Mouse (Mus musculus) forebrain, embryonic 10.5 days (tissue): Measurements from ENCODE around the gene Enpp5. TPM values are rescaled to one million over a fixed set of nuclear protein-coding genes. Genes with fewer than 3 reads are reported as not detected.

ENCODE experiments used
- DNase-seq: peaks from one replicate; pipeline ENCODE4 v3.0.0-alpha.2; 2017; ENCODE audit warnings: low spot score; ENCODE audit errors: extremely low spot score
- H3K27ac ChIP-seq: fragments of 300-500 bp; sonication (generic); 2 replicates; pipeline ENCODE4 v1.5.1; 2016; ENCODE audit warnings: mild to moderate bottlenecking
- H3K27me3 ChIP-seq: fragments of 300-500 bp; sonication (generic); 2 replicates; pipeline ENCODE4 v1.6.1; 2016; ENCODE audit warnings: mild to moderate bottlenecking; ENCODE audit not compliant: poor library complexity, severe bottlenecking
- H3K36me3 ChIP-seq: fragments of 300-500 bp; sonication (generic); replicated peaks from 2 replicates; pipeline ENCODE4 v1.6.1; 2016; ENCODE audit warnings: mild to moderate bottlenecking, moderate library complexity
- H3K4me1 ChIP-seq: fragments of 300-500 bp; sonication (generic); 2 replicates; pipeline ENCODE4 v1.6.1; 2016
- H3K4me3 ChIP-seq: fragments of 300-500 bp; sonication (generic); 2 replicates; pipeline ENCODE4 v1.5.1; 2016; ENCODE audit warnings: mild to moderate bottlenecking, moderate library complexity
- H3K9me3 ChIP-seq: fragments of 300-500 bp; sonication (generic); 2 replicates; pipeline ENCODE4 v1.6.1; 2016; ENCODE audit warnings: mild to moderate bottlenecking, moderate library complexity
- WGBS: fragments of 180-500 bp; shearing (Covaris S2); methylation state at CpG from one replicate; pipeline ENCODE4 v1.1.7; 2016; 5-methylcytosine and 5-hydroxymethylcytosine counted together
- polyA plus RNA-seq: library from polyadenylated mRNA; unstranded; fragments of >200 nt; fragmentation: Nextera tagmentation; extraction: Ambion mirVana; gene quantifications from 2 replicates; pipeline ENCODE4 v1.2.1, GENCODE M21; 2016

Enpp5 gene
- polyA plus RNA-seq, 1 experiment from 2014 or later, result 7.0 TPM

DNA sequence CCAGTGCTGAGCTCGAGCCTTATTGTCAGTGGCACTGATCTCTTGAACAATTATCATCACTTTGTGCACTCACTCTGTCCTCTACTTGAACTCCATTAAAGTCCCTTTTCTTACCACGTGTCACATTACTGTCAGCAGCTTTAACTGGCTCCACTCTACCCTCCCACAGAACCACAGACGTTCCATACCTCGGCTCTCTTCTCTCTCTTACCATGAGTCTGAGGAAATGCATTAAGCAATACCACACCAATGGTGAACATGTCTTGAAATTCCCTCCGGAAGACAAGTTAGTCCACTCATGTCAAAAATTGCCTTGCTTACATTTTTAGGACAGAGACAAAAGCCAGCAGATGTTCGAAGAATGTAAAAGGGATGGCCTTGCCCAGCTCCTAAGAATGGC, 9.7 kb upstream of the Enpp5 start:
- no peaks in the 10 kb centered on the region for H3K4me1 ChIP-seq
- H3K36me3 ChIP-seq, result no peaks in the 10 kb centered on the region
- H3K9me3 ChIP-seq, result no peaks in the 10 kb centered on the region
- H3K27ac ChIP-seq, result no peak overlapping the region
- no peak for DNase-seq
- no peaks in the 10 kb centered on the region for H3K27me3 ChIP-seq
- no peak overlapping the region for H3K4me3 ChIP-seq
- WGBS, result 84% methylated on average over 6 of the region's 6 CpGs

DNA sequence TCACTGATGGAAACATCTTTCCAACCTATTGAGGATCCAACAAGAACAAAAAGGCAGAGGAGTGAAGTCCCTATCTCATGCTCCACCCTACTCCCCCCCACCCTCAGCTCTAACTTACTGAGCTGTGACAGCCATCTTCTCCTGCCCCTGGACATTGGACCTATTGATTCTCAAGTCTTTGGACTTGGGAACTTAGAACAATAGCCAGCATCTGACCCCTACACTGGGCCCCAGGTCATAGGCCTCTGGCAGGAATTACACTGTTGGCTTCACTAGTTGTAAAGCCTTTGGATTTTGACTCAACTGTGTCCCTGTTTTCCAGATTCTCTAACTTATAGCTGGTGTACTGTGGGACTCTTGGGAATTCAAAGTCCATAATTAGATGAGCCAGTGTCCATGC, 6.9 kb upstream of the Enpp5 start:
- Histone ChIP-seq H3K4me1 (no peaks in the 10 kb centered on the region), H3K27ac (no peak overlapping the region), H3K27me3 (no peaks in the 10 kb centered on the region), H3K9me3 (no peaks in the 10 kb centered on the region), H3K36me3 (no peaks in the 10 kb centered on the region), H3K4me3 (no peak overlapping the region)
- no peak for DNase-seq

DNA sequence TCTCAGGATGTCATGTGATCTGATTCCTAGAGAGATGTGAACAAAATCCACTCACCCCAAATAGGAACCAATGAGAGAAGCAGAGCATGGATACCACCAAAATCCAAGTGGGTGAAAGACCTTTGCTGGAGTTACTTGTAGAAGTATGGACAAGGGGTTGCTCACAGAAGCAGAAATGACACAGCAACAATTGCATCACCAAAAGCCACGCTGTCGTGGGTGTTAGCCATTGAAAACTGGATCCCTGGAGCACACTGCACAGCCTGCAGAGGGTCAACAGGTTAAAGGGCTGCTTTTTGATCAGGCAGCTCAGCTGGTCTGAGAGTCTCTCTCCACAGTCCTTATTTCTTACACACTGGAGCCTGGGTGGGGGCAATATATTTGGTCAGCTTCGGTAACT, 3.0 kb upstream of the Enpp5 start:
- DNase-seq, result no peak
- WGBS, result 82% methylated on average over 3 of the region's 3 CpGs
- Histone ChIP-seq H3K4me1 (peaks cover 13% of the 10 kb centered on the region), H3K27ac (no peak overlapping the region), H3K36me3 (no peaks in the 10 kb centered on the region), H3K9me3 (no peaks in the 10 kb centered on the region), H3K27me3 (peaks cover 15% of the 10 kb centered on the region), H3K4me3 (no peak overlapping the region)

DNA sequence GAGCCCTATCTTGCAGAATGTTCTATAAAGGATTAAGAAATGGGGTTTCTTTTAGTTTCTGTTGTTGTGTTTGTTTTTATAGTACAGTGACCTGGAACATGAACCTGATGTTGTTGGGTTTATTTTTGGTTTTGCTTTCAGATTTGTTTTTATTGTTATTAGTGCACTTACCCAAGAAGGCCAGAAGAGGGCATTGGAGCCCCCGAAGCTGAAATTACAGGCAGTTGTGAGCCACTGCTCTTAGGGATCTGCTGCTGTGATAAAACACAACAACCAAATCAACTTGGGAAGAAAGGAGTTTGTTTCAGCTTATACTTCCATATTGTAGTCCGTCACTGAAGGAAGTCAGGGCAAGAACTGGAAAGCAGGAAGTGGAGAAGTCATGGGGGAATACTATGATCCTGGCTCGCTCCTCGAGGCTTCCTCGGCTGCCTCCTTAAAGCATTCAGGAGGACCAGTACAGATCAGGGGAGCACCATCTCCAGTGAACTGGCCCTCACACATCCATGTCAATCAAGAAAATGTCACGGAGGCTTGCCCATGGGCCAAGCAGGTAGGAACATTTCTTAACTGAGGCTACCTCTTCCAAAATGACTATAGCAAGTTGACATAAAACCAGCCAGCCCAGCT, 2.4 kb upstream of the Enpp5 start:
- 0 out of 2 replicates have a peak, but pooled peaks cover 2% of the 10 kb centered on the region for H3K36me3 ChIP-seq
- WGBS, result 60% methylated on average over 6 of the region's 6 CpGs
- H3K4me3 ChIP-seq, result no peak overlapping the region
- no peak overlapping the region for H3K27ac ChIP-seq
- peak; percentile 15 for DNase-seq
- peaks cover 15% of the 10 kb centered on the region for H3K27me3 ChIP-seq
- H3K4me1 ChIP-seq, result peaks cover 13% of the 10 kb centered on the region
- H3K9me3 ChIP-seq, result no peaks in the 10 kb centered on the region

DNA sequence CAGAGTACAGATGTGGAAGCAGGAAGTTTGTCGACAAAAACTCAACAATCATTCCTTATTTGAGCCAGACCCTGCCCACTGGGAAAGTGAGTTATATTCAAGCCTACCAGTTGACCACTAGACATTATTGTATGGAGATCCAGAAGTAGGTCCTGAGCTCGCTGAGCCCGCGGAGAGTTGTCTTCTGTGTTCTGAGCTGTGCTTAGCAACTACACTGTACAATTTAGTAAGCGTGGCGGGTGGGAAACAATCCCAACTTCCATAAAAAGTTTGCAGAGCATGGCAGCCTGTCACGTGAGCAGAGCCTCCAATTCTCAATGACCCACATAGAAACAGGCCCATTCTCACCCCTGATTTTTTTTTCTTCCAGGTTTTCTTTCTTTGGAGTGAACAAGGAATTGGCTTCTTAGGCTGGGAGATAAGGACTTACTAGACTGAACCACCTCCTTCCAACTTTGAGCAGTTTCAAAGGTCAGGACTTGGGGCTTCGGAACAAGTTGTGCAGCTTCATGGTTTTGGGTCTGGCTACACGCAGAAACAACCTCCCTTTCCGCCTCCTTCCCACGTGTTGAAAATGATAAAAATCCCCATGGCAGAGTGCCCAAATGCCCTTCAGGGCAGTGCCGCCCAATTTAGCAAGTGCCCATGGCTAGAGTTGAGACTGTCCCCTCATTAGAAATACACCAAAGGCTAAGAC, 1.3 kb upstream of the Enpp5 start:
- peaks cover 15% of the 10 kb centered on the region for H3K27me3 ChIP-seq
- 86% methylated on average over 12 of the region's 12 CpGs for WGBS
- peaks cover 13% of the 10 kb centered on the region for H3K4me1 ChIP-seq
- 0 out of 2 replicates have a peak, but pooled peaks cover 8% of the 10 kb centered on the region for H3K36me3 ChIP-seq
- DNase-seq, result no peak
- no peak overlapping the region for H3K27ac ChIP-seq
- H3K9me3 ChIP-seq, result no peaks in the 10 kb centered on the region
- H3K4me3 ChIP-seq, result no peak overlapping the region

DNA sequence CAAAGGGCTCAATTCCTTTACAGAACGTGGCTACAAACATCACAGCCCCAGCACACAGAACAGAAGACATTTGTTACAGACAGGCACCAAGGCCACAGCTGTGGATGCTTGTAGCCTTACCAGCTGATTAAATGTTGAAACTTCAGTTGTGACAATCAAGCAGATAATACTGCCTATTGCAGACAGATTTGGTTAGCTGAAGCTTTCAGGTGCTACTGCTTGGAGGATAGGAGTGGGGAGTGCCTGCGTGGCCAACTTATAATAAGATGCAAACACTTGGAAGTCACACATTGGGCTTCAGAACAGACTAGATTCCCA, 811 bp upstream of the Enpp5 start:
- H3K4me3 ChIP-seq, result no peak overlapping the region
- 0 out of 2 replicates have a peak, but pooled peaks cover 8% of the 10 kb centered on the region for H3K36me3 ChIP-seq
- no peaks in the 10 kb centered on the region for H3K9me3 ChIP-seq
- no peak for DNase-seq
- WGBS, result 71% methylated on average over 2 of the region's 2 CpGs
- H3K27me3 ChIP-seq, result peaks cover 15% of the 10 kb centered on the region
- peaks cover 13% of the 10 kb centered on the region for H3K4me1 ChIP-seq
- H3K27ac ChIP-seq, result no peak overlapping the region

DNA sequence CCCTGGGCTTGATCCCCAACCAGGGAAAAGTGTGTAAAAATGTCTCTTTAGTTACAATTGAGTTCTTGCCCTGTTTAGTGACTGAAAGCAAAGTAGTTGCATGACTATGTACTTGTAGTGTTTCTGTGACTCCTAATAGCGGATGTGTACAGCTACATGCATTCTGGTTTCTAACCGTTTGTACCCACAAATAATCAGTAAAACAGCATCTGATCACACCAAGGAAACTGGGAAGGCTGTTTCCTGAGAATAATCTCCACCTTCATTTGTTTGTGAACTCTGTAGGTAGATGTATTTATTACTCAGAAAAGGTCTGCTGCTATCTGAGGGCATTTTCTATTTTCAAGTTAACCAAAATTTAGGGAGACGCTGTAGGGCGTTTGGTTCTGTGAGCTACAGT, 4.5 kb downstream of the Enpp5 start:
- no peaks in the 10 kb centered on the region for H3K9me3 ChIP-seq
- no peak overlapping the region for H3K4me3 ChIP-seq
- DNase-seq, result no peak
- H3K4me1 ChIP-seq, result peaks cover 12% of the 10 kb centered on the region
- WGBS, result 91% methylated on average over 4 of the region's 4 CpGs
- H3K27me3 ChIP-seq, result peaks cover under 1% of the 10 kb centered on the region
- no peak overlapping the region for H3K27ac ChIP-seq
- 0 out of 2 replicates have a peak, but pooled peaks cover 10% of the 10 kb centered on the region for H3K36me3 ChIP-seq

DNA sequence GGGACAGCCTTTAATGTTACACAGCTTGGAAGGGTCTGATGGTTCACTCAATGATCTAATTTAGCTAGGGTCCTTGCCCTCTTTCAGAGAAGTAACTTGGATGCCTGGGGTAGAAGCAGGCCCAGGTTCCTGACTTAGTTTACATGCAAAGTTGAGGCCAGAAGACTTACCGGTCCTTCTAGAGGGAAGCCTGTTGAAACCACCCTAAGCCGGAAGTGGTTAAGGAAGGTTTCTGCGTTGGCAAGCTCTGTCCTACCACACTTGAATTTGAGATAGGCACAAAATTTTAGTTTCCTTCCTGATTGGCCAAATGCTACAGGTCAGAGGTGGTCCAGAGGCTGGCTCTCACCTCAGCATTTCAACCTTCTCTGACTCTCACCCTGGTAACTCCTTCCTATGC, 9.6 kb downstream of the Enpp5 start:
- no peaks in the 10 kb centered on the region for H3K4me1 ChIP-seq
- H3K27me3 ChIP-seq, result no peaks in the 10 kb centered on the region
- H3K4me3 ChIP-seq, result no peak overlapping the region
- H3K36me3 ChIP-seq, result 0 out of 2 replicates have a peak, but pooled peaks cover 2% of the 10 kb centered on the region
- no peak overlapping the region for H3K27ac ChIP-seq
- DNase-seq, result no peak
- H3K9me3 ChIP-seq, result no peaks in the 10 kb centered on the region
- 90% methylated on average over 3 of the region's 3 CpGs for WGBS

DNA sequence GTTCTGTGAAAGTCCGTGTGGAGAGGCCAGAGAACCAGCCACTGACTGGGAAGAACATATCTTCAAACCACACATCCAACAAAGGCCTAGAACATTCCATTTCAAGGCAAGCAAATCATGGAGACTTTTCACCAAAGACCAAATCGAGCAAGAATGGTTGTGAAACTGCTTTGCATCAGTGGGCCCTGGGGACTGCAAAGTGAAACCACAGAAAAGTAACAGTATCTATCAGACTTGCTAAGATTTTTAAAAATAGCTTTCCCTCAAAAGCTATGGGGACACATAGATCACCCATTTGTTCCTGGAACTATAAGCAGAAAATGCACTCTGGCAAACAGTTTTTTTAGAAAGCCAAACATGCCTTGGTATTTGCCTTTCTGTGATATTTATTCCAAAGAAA, 12.3 kb downstream of the Enpp5 start:
- Histone ChIP-seq H3K27me3 (no peaks in the 10 kb centered on the region), H3K4me1 (no peaks in the 10 kb centered on the region), H3K27ac (no peak overlapping the region), H3K9me3 (no peaks in the 10 kb centered on the region), H3K4me3 (no peak overlapping the region), H3K36me3 (no peaks in the 10 kb centered on the region)
- WGBS, result 82% methylated on average over 2 of the region's 2 CpGs
- no peak for DNase-seq

DNA sequence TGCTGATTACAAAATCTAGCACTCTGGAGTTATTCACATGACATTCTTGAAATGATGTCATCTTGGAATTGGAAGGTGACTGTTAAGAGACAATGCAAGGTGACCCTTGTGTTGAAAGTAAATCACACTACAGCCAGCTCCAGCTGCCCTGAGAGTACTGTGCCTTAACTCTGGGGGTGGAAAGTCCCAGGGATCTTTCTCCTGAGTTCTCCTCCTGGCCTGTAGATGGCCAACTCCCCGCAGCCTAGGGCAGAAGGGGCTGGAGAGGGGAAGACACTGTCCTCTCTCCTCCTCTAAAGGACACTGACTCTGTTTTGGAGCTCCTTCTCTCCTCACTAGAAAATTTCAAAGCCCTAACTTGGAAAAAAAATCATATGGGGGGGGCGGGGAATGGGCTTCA, 12.9 kb downstream of the Enpp5 start:
- H3K36me3 ChIP-seq, result no peaks in the 10 kb centered on the region
- H3K9me3 ChIP-seq, result no peaks in the 10 kb centered on the region
- no peak overlapping the region for H3K27ac ChIP-seq
- DNase-seq, result no peak
- H3K4me1 ChIP-seq, result no peaks in the 10 kb centered on the region
- 43% methylated on average over 2 of the region's 2 CpGs for WGBS
- H3K27me3 ChIP-seq, result no peaks in the 10 kb centered on the region
- no peak overlapping the region for H3K4me3 ChIP-seq

DNA sequence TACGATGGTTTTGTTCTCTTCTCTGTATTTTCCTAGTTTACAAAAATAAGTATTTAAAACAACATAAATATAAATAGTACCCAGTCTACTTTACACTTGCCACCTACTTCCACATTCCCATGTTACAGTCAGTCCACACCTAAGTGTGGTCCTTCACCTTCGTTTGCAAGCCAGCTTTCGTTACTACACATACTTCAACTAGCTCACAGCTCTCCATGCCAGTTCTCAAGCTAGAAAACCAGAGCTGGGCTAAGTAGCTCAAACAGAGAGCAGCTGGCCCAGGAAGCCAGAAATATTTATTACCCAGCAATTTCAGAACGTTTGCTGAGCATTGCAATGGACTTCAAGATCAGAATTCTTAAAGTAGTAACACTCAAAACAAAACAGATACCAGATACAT, 21.9 kb downstream of the Enpp5 start:
- Histone ChIP-seq H3K27ac (no peak overlapping the region), H3K9me3 (no peaks in the 10 kb centered on the region), H3K4me3 (no peak overlapping the region), H3K36me3 (no peaks in the 10 kb centered on the region), H3K4me1 (peaks cover 10% of the 10 kb centered on the region), H3K27me3 (peaks cover 25% of the 10 kb centered on the region)
- WGBS, result 86% methylated on average over 4 of the region's 4 CpGs
- no peak for DNase-seq

DNA sequence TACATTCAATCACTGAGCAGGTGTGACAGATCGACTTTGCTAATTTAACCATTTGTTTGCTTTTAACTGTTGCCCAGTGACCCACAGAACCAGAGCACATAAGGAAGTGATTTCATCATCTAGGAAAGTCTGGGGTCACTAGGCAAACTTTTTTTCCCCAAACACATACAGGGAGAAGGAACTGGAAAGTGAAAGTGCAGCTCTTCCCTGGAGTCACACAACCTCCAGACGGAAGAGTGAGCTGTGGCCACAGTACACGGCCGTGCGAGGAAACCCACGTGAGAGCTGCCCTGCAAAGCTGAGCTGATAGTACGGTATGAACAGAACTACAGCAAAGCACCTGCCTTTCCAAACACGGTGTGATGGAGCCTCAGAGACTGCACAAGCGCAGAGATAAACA, 22.3 kb downstream of the Enpp5 start:
- WGBS, result 81% methylated on average over 9 of the region's 9 CpGs
- Histone ChIP-seq H3K4me3 (no peak overlapping the region), H3K4me1 (peaks cover 14% of the 10 kb centered on the region), H3K36me3 (no peaks in the 10 kb centered on the region), H3K27me3 (peaks cover 30% of the 10 kb centered on the region), H3K27ac (no peak overlapping the region), H3K9me3 (no peaks in the 10 kb centered on the region)
- no peak for DNase-seq

DNA sequence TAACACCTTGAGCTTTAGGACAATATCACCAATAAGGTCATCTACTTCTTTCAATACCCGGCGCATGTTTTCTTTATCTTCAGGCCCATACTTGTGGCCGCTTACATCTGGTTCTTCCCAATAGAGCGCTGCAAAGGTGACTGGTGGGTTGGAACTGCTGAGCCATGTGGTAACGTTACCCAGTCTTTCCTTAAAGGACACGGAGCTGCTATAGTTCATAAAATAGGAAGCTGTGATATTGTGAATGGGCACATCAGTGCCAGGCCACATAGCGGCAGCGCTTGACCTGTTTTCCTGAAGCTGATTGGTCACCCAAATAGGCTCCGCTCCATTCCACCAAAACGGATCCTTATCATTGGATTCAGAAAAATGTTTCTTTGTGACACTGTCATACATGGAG, 23.3 kb downstream of the Enpp5 start:
- H3K4me3 ChIP-seq, result no peak overlapping the region
- H3K9me3 ChIP-seq, result no peaks in the 10 kb centered on the region
- peaks cover 40% of the 10 kb centered on the region for H3K27me3 ChIP-seq
- H3K4me1 ChIP-seq, result peaks cover 14% of the 10 kb centered on the region
- no peak for DNase-seq
- H3K27ac ChIP-seq, result no peak overlapping the region
- WGBS, result 93% methylated on average over 10 of the region's 10 CpGs
- no peaks in the 10 kb centered on the region for H3K36me3 ChIP-seq
